Mouse (Mus musculus): Measurements from ENCODE around the gene Vasp.
A peak's percentile ranks its signal among the peaks of the same experiment; 100 is the strongest.

GRCm38 (mm10) chr7:19227883-19228792 is 43.5 kb downstream of the Vasp start, which contains the start of gene Opa3:
- TF ChIP-seq EP300 (optimal IDR thresholded peaks at IDR 0.05): no peak
- TF ChIP-seq CTCF (IDR thresholded peaks at IDR 0.05; ENCODE audit: low read depth): peak; percentile 77
